In the genomic region with DNA sequence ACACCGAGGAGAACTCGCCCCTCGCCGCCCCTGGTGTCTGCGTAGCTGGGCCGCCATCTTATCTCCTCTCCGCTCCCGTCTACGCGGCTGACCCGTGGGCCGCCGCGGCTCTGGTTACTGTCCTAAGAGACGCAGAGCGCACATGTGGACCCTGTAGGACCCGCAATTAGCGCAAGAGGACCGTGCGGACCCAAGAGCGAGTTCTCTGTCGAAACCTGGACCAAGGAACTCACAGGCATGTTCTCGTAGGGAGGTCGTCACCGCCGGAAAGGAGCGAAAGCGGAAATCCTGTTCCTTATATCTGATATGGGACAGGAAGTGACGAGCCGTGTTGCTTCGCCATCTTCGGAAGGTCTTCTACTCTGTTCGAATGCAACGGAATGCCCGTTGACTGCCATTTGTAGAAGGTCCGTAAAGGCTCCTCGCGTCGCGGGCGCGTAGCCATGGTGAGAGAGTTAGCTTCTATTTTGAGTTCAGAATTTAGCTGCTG, we compare ENCODE assay signal across 8 mouse cellular contexts. TPM values are rescaled to one million over a fixed set of nuclear protein-coding genes. Genes with fewer than 3 reads are reported as not detected.
A peak's percentile ranks its signal among the peaks of the same experiment; 100 is the strongest.
DNase-seq lines count a peak whose midpoint lies in the region; ATAC-seq lines count a peak whose summit lies in the region.

Gene Rps27, minus strand, starts transcription at position 275 of the 490 bp plus-strand sequence.
Gene Rab13, plus strand, starts transcription at position 319 of the 490 bp plus-strand sequence.

- peaks cover 32% of the 10 kb centered on the region for H3K4me1 ChIP-seq in hindbrain, embryonic 15.5 days (replicated peaks)

- H3K9ac ChIP-seq in hindbrain, embryonic 15.5 days, result peak within 1 kb of the TSS; percentile 78

- peak; percentile 95 for ATAC-seq in hindbrain, embryonic 15.5 days (ENCODE audit: low FRiP score, low read depth)

- H3K27ac ChIP-seq in hindbrain, embryonic 15.5 days (replicated peaks), result peak within 1 kb of the TSS; percentile 82

- H3K27me3 ChIP-seq in hindbrain, embryonic 15.5 days, result no peaks in the 10 kb centered on the region

- H3K9me3 ChIP-seq in hindbrain, embryonic 15.5 days, result no peaks in the 10 kb centered on the region

- WGBS in hindbrain, embryonic 15.5 days, result under 1% methylated on average over 42 of the region's 42 CpGs

- peak within 1 kb of the TSS; percentile 97 for H3K4me2 ChIP-seq in hindbrain, embryonic 15.5 days

- H3K36me3 ChIP-seq in hindbrain, embryonic 15.5 days, result peaks cover 35% of the 10 kb centered on the region

- peak within 1 kb of the TSS; percentile 55 for H3K4me3 ChIP-seq in hindbrain, embryonic 15.5 days

- peak; percentile 97 for DNase-seq in R1 (ENCODE audit: low read depth, low spot score)
- peak; percentile 88 for DNase-seq in cerebellum, postnatal 25 days
- peak; percentile 85 to 88 for DNase-seq in frontal cortex, postnatal 25 days (ENCODE audit: low spot score in 2 of 2)
- peak; percentile 90 for DNase-seq in left cerebral cortex, adult 11 months (ENCODE audit: low spot score)
- DNase-seq in lung, postnatal 4 days, result peak; percentile 90 to 92
- peak; percentile 87 for DNase-seq in retina, postnatal 7 days (ENCODE audit: low read depth, low spot score)
- DNase-seq in urinary bladder, adult 2 months (ENCODE audit: low spot score), result peak; percentile 89

RNA-seq across cellular contexts. Expression of gene Rps27, which starts in this region (rescaled TPM):
- 794 and 950 TPM in 2 replicates for polyA plus RNA-seq in hindbrain, embryonic 15.5 days (2015; fragmentation: Nextera tagmentation; extraction: Ambion mirVana)
- 4,684 and 6,324 TPM in 2 replicates for polyA plus RNA-seq in urinary bladder, adult 2 months (2012; rRNA removed)

RNA-seq across cellular contexts. Expression of gene Rab13, which starts in this region (rescaled TPM):
- 27.2 and 28.7 TPM in 2 replicates for polyA plus RNA-seq in hindbrain, embryonic 15.5 days (2015; fragmentation: Nextera tagmentation; extraction: Ambion mirVana)
- polyA plus RNA-seq in urinary bladder, adult 2 months (2012; rRNA removed), result 18.7 and 21.4 TPM in 2 replicates

Comparison
In these comparisons a context has a peak if more than half of its experiments do, and no peak if none do; other contexts are left out.
1. Peak in every context shown above with its lines: DNase-seq, ATAC-seq, H3K4me3 ChIP-seq and H3K27ac ChIP-seq.